Mouse (Mus musculus) granulocyte monocyte progenitor cell, adult 5-6 weeks (primary cell): ENCODE results near the gene Mettl7b. TPM values are rescaled to one million over a fixed set of nuclear protein-coding genes. Genes with fewer than 3 reads are reported as not detected.
A peak's percentile ranks its signal among the peaks of the same experiment; 100 is the strongest.
"Not testable (repeated sequence)": the region's sequence is repeated elsewhere in the genome, so short reads cannot be mapped to it uniquely, and the experiment has no call there.

Experiments
- ATAC-seq: replicated peaks from 2 replicates; pipeline ENCODE4 v1.8.0; 2016; ENCODE audit warnings: mild to moderate bottlenecking, moderate TSS enrichment, inconsistent platforms; ENCODE audit not compliant: poor library complexity, severe bottlenecking
- total RNA-seq, 2 experiments: library from RNA; stranded (forward) in 1 of 2; stranded (reverse) in 1 of 2; fragments of 200-712, 200-1000 nt in 1 of 2; fragments of >200 nt in 1 of 2; fragmentation: Nextera tagmentation in 1 of 2; gene quantifications; 2 replicates each; pipeline ENCODE4 v1.2.3; 2014 to 2017

Mettl7b gene
- total RNA-seq (2014; fragmentation: Nextera tagmentation) (not detected in 2 replicates), total RNA-seq (2017) (not detected in 2 replicates)

GRCm38 (mm10) chr10:128960590-128961584 lies at the start of gene Mettl7b:
TSS of gene Mettl7b (minus strand) at chr10:128960988.
- peak; percentile 68 for ATAC-seq

- ATAC-seq: no peak
These were observed 49.6 kb upstream of the Mettl7b start, which contains the start of gene Olfr763 for GRCm38 (mm10) chr10:129010288-129010841. TSS of gene Olfr763 (plus strand) at chr10:129010791.

- no peak for ATAC-seq
These were observed 43.5 kb upstream of the Mettl7b start for GRCm38 (mm10) chr10:129004032-129004920.

- no peak for ATAC-seq
These were observed 35.8 kb upstream of the Mettl7b start for GRCm38 (mm10) chr10:128996523-128997040.

GRCm38 (mm10) chr10:128995796-128996195 lies 35.0 kb upstream of the Mettl7b start:
- ATAC-seq: no peak

- peak; percentile 63 for ATAC-seq
These were observed 30.2 kb upstream of the Mettl7b start for GRCm38 (mm10) chr10:128990994-128991393.

- ATAC-seq: peak; percentile 76
These were observed 29.5 kb upstream of the Mettl7b start for GRCm38 (mm10) chr10:128990129-128990850.

- ATAC-seq: not testable (repeated sequence)
These were observed 28.3 kb upstream of the Mettl7b start, which contains the start of gene Olfr9 for GRCm38 (mm10) chr10:128989131-128989530. TSS of gene Olfr9 (plus strand) at chr10:128989431.

- peak; percentile 22; the same call in 1 of the 2 replicates for ATAC-seq
These were observed 20.0 kb upstream of the Mettl7b start for GRCm38 (mm10) chr10:128980644-128981365.

GRCm38 (mm10) chr10:128977522-128978114 lies 16.8 kb upstream of the Mettl7b start:
- peak; percentile 96 for ATAC-seq

- no peak for ATAC-seq
These were observed 15.6 kb upstream of the Mettl7b start for GRCm38 (mm10) chr10:128976395-128976794.

GRCm38 (mm10) chr10:128972841-128973240 lies 12.1 kb upstream of the Mettl7b start:
- no peak for ATAC-seq

- ATAC-seq: no peak
These were observed 10.0 kb upstream of the Mettl7b start for GRCm38 (mm10) chr10:128970740-128971250.

GRCm38 (mm10) chr10:128968341-128968749 lies 7.6 kb upstream of the Mettl7b start:
- no peak for ATAC-seq

- ATAC-seq: peak; percentile 98
These were observed 5.1 kb upstream of the Mettl7b start for GRCm38 (mm10) chr10:128965871-128966270.

GRCm38 (mm10) chr10:128964961-128965360 lies 4.2 kb upstream of the Mettl7b start:
- no peak for ATAC-seq

GRCm38 (mm10) chr10:128960142-128960541 lies 646 bp downstream of the Mettl7b start:
- no peak for ATAC-seq

- no peak for ATAC-seq
These were observed 2.4 kb downstream of the Mettl7b start for GRCm38 (mm10) chr10:128958340-128958739.
